Mouse (Mus musculus) embryonic facial prominence, embryonic 13.5 days (tissue): ENCODE measurements at regions not wholly inside any gene's neighbourhood (a gene's known extent, or its start where the extent isn't known, plus 50 kb on each side); places are given as distances from the start of the nearest gene placed in this dataset.

Experiments used
- ATAC-seq: fragments of 200-750 bp; cut with Nextera tagmentation; 2 replicates; pipeline ENCODE4 v1.8.0; 2017; ENCODE audit warnings: low read depth; ENCODE audit not compliant: insufficient number of reproducible peaks, insufficient read depth, low FRiP score, low TSS enrichment
- H3K27ac ChIP-seq: fragments of 300-500 bp; sonication (generic); 2 replicates; pipeline ENCODE4 v1.5.1; 2015; ENCODE audit warnings: moderate library complexity, mild to moderate bottlenecking, inconsistent platforms
- H3K27me3 ChIP-seq: fragments of 300-500 bp; sonication (generic); 2 replicates; pipeline ENCODE4 v1.6.1; 2015; ENCODE audit warnings: mild to moderate bottlenecking, inconsistent platforms
- H3K36me3 ChIP-seq: fragments of 300-500 bp; sonication (generic); 2 replicates; pipeline ENCODE4 v1.6.1; 2015; ENCODE audit warnings: mild to moderate bottlenecking, inconsistent platforms
- H3K4me1 ChIP-seq: fragments of 300-500 bp; sonication (generic); 2 replicates; pipeline ENCODE4 v1.6.1; 2015; ENCODE audit warnings: inconsistent platforms
- H3K4me2 ChIP-seq: fragments of 300-500 bp; sonication (generic); 2 replicates; pipeline ENCODE4 v1.6.1; 2015; ENCODE audit warnings: moderate library complexity, mild to moderate bottlenecking, inconsistent platforms
- H3K4me3 ChIP-seq: fragments of 300-500 bp; sonication (generic); 2 replicates; pipeline ENCODE4 v1.5.1; 2015; ENCODE audit warnings: mild to moderate bottlenecking, inconsistent platforms
- H3K9ac ChIP-seq: fragments of 300-500 bp; sonication (generic); 2 replicates; pipeline ENCODE4 v1.6.1; 2015; ENCODE audit warnings: mild to moderate bottlenecking, inconsistent platforms
- H3K9me3 ChIP-seq: fragments of 300-500 bp; sonication (generic); 2 replicates; pipeline ENCODE4 v1.6.1; 2016; ENCODE audit warnings: inconsistent platforms
- WGBS: fragments of 180-500 bp; shearing (Covaris S2); methylation state at CpG from one replicate; pipeline ENCODE4 v1.1.7; 2015; ENCODE audit warnings: mixed read lengths; 5-methylcytosine and 5-hydroxymethylcytosine counted together

GRCm38 (mm10) chr1:119219817-119220216 is 166.4 kb upstream of the Gli2 start:
- Histone ChIP-seq H3K4me2 (no peak overlapping the region), H3K27ac (no peak overlapping the region), H3K9me3 (no peaks in the 10 kb centered on the region), H3K36me3 (no peaks in the 10 kb centered on the region), H3K27me3 (no peaks in the 10 kb centered on the region), H3K4me1 (peaks cover 8% of the 10 kb centered on the region; the same call in 1 of the 2 replicates), H3K4me3 (no peak overlapping the region), H3K9ac (no peak overlapping the region)
- no peak for ATAC-seq
- WGBS, result 82% methylated on average over 10 of the region's 10 CpGs

- WGBS, result 24% methylated on average over 4 of the region's 4 CpGs
- Histone ChIP-seq H3K4me1 (peaks cover 8% of the 10 kb centered on the region; the same call in 1 of the 2 replicates), H3K27me3 (no peaks in the 10 kb centered on the region), H3K9ac (no peak overlapping the region), H3K4me2 (no peak overlapping the region), H3K4me3 (no peak overlapping the region), H3K27ac (no peak overlapping the region), H3K9me3 (no peaks in the 10 kb centered on the region), H3K36me3 (no peaks in the 10 kb centered on the region)
- no peak for ATAC-seq
Measured at GRCm38 (mm10) chr1:119217387-119217786, 164.0 kb upstream of the Gli2 start.

- H3K4me2 ChIP-seq, result no peak overlapping the region
Measured at GRCm38 (mm10) chr1:119209607-119210007, 156.2 kb upstream of the Gli2 start.

GRCm38 (mm10) chr1:119202456-119202855 is 149.0 kb upstream of the Gli2 start:
- no peak overlapping the region for H3K27ac ChIP-seq
- H3K4me1 ChIP-seq, result no peaks in the 10 kb centered on the region
- H3K36me3 ChIP-seq, result no peaks in the 10 kb centered on the region
- no peaks in the 10 kb centered on the region for H3K27me3 ChIP-seq
- no peak overlapping the region for H3K4me3 ChIP-seq
- ATAC-seq, result no peak
- WGBS, result 81% methylated on average over 6 of the region's 6 CpGs
- no peak overlapping the region for H3K4me2 ChIP-seq
- no peaks in the 10 kb centered on the region for H3K9me3 ChIP-seq
- H3K9ac ChIP-seq, result no peak overlapping the region

More at GRCm38 (mm10) chr1:119209607-119210007, 156.2 kb upstream of the Gli2 start:
- H3K4me3 ChIP-seq, result no peak overlapping the region
- no peaks in the 10 kb centered on the region for H3K27me3 ChIP-seq
- 57% methylated on average over 7 of the region's 7 CpGs for WGBS
- H3K9me3 ChIP-seq, result no peaks in the 10 kb centered on the region
- 0 out of 2 replicates have a peak, but pooled peaks cover 2% of the 10 kb centered on the region for H3K4me1 ChIP-seq
- no peak overlapping the region for H3K27ac ChIP-seq
- no peaks in the 10 kb centered on the region for H3K36me3 ChIP-seq
- no peak overlapping the region for H3K9ac ChIP-seq
- ATAC-seq, result no peak

DNA sequence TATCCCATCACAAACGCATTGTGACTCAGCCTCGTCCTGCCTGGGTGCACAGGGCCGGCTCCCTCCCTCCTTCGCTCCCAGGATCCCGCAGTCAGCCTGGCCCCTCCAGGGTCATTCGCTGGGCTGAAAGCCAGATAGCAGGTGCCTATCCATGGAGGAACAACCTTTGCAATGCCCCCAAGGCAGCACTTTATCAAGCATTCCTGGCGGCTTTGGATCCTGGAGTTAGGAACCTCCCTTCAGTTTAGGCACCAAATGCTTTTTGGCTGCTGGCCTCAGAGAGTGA is 143.9 kb upstream of the Gli2 start:
- 54% methylated on average over 7 of the region's 7 CpGs for WGBS
- Histone ChIP-seq H3K27me3 (no peaks in the 10 kb centered on the region), H3K9ac (no peak overlapping the region), H3K4me2 (no peak overlapping the region), H3K27ac (no peak overlapping the region), H3K4me1 (no peaks in the 10 kb centered on the region), H3K36me3 (no peaks in the 10 kb centered on the region), H3K4me3 (no peak overlapping the region), H3K9me3 (no peaks in the 10 kb centered on the region)
- no peak for ATAC-seq

DNA sequence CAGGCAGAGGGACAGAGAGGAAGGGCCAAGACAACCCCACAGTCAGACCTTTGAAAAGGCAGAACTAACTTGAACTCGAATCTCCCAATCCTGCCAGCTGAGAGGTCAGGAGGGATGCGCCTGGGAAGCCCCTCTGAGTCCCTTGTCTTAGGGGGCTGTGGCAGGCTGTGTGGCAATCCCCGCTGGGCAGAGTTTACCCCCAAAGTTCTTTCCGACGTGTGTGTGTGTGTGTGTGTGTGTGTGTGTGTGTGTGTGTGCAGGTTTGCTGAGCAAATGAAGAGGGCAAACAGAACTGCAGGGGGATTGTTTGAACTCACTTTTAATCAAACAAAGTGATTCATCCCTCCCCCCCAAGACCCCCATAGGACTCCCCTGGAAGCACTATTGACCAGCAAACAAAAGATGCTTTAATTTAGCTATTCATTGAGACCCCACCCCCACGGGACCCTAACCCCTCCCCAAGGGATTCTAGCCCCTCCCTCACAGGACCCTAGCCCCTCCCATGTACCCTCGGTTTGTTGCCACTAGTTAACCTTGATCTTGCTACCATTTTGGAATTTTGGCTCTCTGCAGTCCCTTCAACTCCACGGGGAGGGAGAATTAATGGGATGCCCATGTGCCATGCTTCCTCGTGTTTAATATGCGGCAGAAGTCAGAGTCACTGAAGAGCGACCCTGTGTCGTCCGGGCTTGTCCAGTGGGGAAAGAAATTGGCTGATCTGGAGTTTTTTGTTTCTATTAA is 143.4 kb upstream of the Gli2 start:
- H3K27me3 ChIP-seq, result no peaks in the 10 kb centered on the region
- no peak for ATAC-seq
- WGBS, result 44% methylated on average over 13 of the region's 13 CpGs

DNA sequence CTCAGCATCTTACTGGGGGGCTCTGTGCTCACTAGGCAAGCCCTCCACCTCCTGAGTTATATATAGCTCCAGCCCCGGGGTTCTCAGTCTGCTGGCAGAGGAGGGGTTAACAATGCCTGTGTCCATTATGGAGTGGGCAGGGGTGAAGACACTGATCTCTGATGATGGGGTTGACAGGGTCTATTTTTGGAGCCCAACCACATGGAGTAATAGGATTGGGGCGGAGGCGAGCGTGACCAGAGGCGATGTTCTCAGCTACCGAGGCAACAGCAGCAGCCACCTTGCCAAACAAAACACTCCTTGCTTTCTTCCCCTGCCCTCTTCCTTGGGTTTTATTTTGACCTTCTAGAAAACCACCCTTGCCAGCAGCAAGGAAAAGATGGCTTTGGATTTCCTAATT is 141.1 kb upstream of the Gli2 start:
- Histone ChIP-seq H3K9ac (no peak overlapping the region), H3K27ac (no peak overlapping the region), H3K36me3 (no peaks in the 10 kb centered on the region), H3K27me3 (peaks cover 16% of the 10 kb centered on the region), H3K9me3 (no peaks in the 10 kb centered on the region), H3K4me3 (no peak overlapping the region), H3K4me2 (no peak overlapping the region), H3K4me1 (peaks cover 5% of the 10 kb centered on the region)
- 36% methylated on average over 6 of the region's 6 CpGs for WGBS
- no peak for ATAC-seq

More for the DNA sequence above, 143.4 kb upstream of the Gli2 start:
- no peak overlapping the region for H3K27ac ChIP-seq
- H3K9ac ChIP-seq, result no peak overlapping the region
- no peaks in the 10 kb centered on the region for H3K4me1 ChIP-seq
- no peaks in the 10 kb centered on the region for H3K36me3 ChIP-seq
- H3K4me3 ChIP-seq, result no peak overlapping the region
- no peaks in the 10 kb centered on the region for H3K9me3 ChIP-seq
- H3K4me2 ChIP-seq, result no peak overlapping the region

DNA sequence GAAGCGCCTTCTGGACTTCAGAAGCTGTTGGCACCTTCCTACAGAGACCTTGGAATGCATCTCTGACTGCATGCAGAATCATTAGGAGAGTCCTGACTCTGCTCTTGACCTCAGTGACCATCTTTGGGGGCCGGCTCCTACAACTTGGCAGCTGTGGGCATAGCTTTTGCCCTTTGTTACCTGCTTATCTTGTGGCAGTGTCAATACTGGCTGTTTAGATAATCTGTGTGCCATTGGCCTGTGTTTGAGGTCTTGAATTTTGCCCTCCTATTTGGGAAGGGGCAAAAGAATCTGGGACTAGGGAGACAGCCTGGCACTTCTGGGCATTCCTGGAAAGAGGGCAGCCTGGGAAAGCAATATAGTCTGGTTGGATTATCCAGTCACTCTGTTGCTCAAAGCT is 137.8 kb upstream of the Gli2 start:
- Histone ChIP-seq H3K27ac (no peak overlapping the region), H3K36me3 (no peaks in the 10 kb centered on the region), H3K9ac (no peak overlapping the region), H3K27me3 (peaks cover 25% of the 10 kb centered on the region), H3K4me1 (peaks cover 8% of the 10 kb centered on the region), H3K4me2 (no peak overlapping the region), H3K4me3 (no peak overlapping the region), H3K9me3 (no peaks in the 10 kb centered on the region)
- 81% methylated on average over 2 of the region's 2 CpGs for WGBS
- no peak for ATAC-seq

GRCm38 (mm10) chr1:119189461-119190066 is 136.1 kb upstream of the Gli2 start:
- peak overlapping the region; percentile 31 for H3K4me3 ChIP-seq
- H3K4me2 ChIP-seq, result peak overlapping the region; percentile 57
- H3K36me3 ChIP-seq, result no peaks in the 10 kb centered on the region
- peaks cover 25% of the 10 kb centered on the region for H3K27me3 ChIP-seq
- under 1% methylated on average over 23 of the region's 23 CpGs for WGBS
- H3K4me1 ChIP-seq, result peaks cover 8% of the 10 kb centered on the region
- no peaks in the 10 kb centered on the region for H3K9me3 ChIP-seq
- peak overlapping the region; percentile 7; the same call in 1 of the 2 replicates for H3K9ac ChIP-seq
- ATAC-seq, result 0 out of 2 replicates have a peak, but pooled peaks have one; percentile 32
- no peak overlapping the region for H3K27ac ChIP-seq

GRCm38 (mm10) chr1:119187301-119187700 is 133.9 kb upstream of the Gli2 start:
- Histone ChIP-seq H3K9ac (no peak overlapping the region), H3K27me3 (peaks cover 25% of the 10 kb centered on the region), H3K36me3 (no peaks in the 10 kb centered on the region), H3K9me3 (no peaks in the 10 kb centered on the region), H3K4me3 (no peak overlapping the region), H3K27ac (no peak overlapping the region), H3K4me2 (no peak overlapping the region), H3K4me1 (peaks cover 8% of the 10 kb centered on the region)
- 80% methylated on average over 2 of the region's 2 CpGs for WGBS
- no peak for ATAC-seq

GRCm38 (mm10) chr1:119186856-119187255 is 133.4 kb upstream of the Gli2 start:
- Histone ChIP-seq H3K4me3 (no peak overlapping the region), H3K9ac (no peak overlapping the region), H3K27ac (no peak overlapping the region), H3K27me3 (peaks cover 25% of the 10 kb centered on the region), H3K36me3 (no peaks in the 10 kb centered on the region), H3K9me3 (no peaks in the 10 kb centered on the region), H3K4me2 (no peak overlapping the region), H3K4me1 (peaks cover 8% of the 10 kb centered on the region)
- WGBS, result 65% methylated on average over 4 of the region's 4 CpGs
- no peak for ATAC-seq

GRCm38 (mm10) chr1:119183558-119184270 is 130.3 kb upstream of the Gli2 start:
- Histone ChIP-seq H3K9ac (no peak overlapping the region), H3K36me3 (no peaks in the 10 kb centered on the region), H3K27ac (no peak overlapping the region), H3K9me3 (no peaks in the 10 kb centered on the region), H3K4me1 (no peaks in the 10 kb centered on the region), H3K27me3 (0 out of 2 replicates have a peak, but pooled peaks cover 2% of the 10 kb centered on the region), H3K4me3 (no peak overlapping the region), H3K4me2 (no peak overlapping the region)
- WGBS, result 79% methylated on average over 17 of the region's 17 CpGs
- ATAC-seq, result no peak
